Mouse (Mus musculus): ENCODE results near the gene Ccdc116. TPM values are rescaled to one million over a fixed set of nuclear protein-coding genes. Genes with fewer than 3 reads are reported as not detected.

Ccdc116 gene
- total and polyA plus RNA-seq, 2 experiments from 2014 or later: 0.05 TPM; not detected in 1

DNA sequence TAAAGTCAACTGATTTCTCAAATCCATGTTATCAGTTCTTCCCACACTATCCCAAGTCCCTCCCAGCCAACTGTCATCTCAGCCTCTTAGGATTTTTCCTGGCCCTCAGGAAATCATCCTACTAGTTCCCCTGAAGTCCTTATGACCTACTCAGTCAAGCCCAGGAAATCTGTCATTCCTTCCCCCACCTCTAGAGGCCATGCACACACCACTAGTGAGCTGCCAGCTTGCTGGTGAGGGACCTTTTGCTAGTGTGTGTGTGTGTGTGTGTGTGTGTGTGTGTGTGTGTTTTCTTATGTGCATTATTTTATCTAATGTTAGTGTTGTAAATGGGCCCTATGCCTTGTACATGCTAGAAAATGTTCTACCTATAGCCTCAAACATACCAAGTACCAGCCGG lies 19.7 kb downstream of the Ccdc116 start:
- Histone ChIP-seq H3K4me1 (ENCODE audit: control insufficient read depth, insufficient read depth) (peaks cover 20% of the 10 kb centered on the region; the same call in 1 of the 2 replicates), H3K9ac (replicated peaks; ENCODE audit: low read depth, low read length) (no peak overlapping the region), H3K4me3 (ENCODE audit: low read depth, low read length) (no peak overlapping the region), H3K27ac (ENCODE audit: low read depth) (no peak overlapping the region), H3K9me3 (replicated peaks; ENCODE audit: control insufficient read depth, low read length) (no peaks in the 10 kb centered on the region), H3K27me3 (ENCODE audit: control insufficient read depth, insufficient read depth, low read length) (no peaks in the 10 kb centered on the region), H3K36me3 (replicated peaks; ENCODE audit: control insufficient read depth, insufficient read depth, low read length) (no peaks in the 10 kb centered on the region), H3K4me2 (ENCODE audit: low read depth, low read length) (no peak overlapping the region)
- DNase-seq (ENCODE audit: low spot score) (no peak), ATAC-seq (ENCODE audit: insufficient read depth, low read depth) (no peak)
- WGBS: 96% methylated on average over 1 of the region's 1 CpGs
- peak; percentile 77 for TF ChIP-seq CTCF (IDR thresholded peaks at IDR 0.05; ENCODE audit: low read depth)
- no peak for TF ChIP-seq EP300 (IDR thresholded peaks at IDR 0.05; ENCODE audit: low read depth)

DNA sequence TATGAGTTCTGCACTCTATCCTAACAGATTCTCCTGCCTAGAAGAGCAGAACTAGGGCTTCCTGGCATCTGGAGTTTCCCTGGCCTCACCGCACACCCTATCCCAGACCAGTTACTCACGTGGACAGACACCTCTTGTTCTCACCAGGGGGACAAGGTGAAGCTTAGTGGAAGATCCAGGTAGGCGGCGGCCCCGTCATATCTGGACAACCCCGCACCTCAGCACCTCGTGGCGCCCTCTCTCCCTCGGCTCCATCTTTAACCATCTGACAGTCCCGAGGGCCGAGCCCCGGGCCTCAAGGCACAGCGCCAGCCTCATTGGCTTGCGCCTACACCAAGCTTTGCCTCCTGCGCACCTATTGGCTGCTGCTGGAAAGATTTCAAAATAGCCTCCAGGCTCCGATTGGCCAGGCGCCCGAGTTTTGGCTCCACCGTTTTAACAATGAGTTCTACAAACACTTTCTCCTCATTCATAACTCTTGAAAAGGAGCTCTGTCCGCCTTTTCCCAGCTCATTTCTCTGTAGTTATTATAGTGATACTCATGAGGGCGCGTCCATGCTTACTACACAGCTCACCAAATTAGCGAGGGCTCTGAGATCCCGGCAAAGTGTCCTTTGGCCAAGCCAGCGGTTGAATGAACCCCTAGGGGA lies 22.0 kb downstream of the Ccdc116 start, which contains the start of gene 2610318N02Rik:
Gene 2610318N02Rik (minus strand): TSS at position 297 of the 650 bp plus-strand sequence.
- peak within 1 kb of the TSS; percentile 41 for H3K4me3 ChIP-seq (ENCODE audit: low read depth, low read length)
- H3K4me1 ChIP-seq (ENCODE audit: control insufficient read depth, insufficient read depth): peaks cover 14% of the 10 kb centered on the region; the same call in 1 of the 2 replicates
- peak; percentile 88 for ATAC-seq (ENCODE audit: insufficient read depth, low read depth)
- no peaks in the 10 kb centered on the region for H3K27me3 ChIP-seq (ENCODE audit: control insufficient read depth, insufficient read depth, low read length)
- under 1% methylated on average over 25 of the region's 25 CpGs for WGBS
- no peak within 1 kb of the TSS for H3K27ac ChIP-seq (ENCODE audit: low read depth)
- DNase-seq (ENCODE audit: low spot score): peak; percentile 76
- no peak for TF ChIP-seq CTCF (IDR thresholded peaks at IDR 0.05; ENCODE audit: low read depth)
- no peak for TF ChIP-seq EP300 (IDR thresholded peaks at IDR 0.05; ENCODE audit: low read depth)
- H3K4me2 ChIP-seq (ENCODE audit: low read depth, low read length): peak within 1 kb of the TSS; percentile 65
- H3K9me3 ChIP-seq (replicated peaks; ENCODE audit: control insufficient read depth, low read length): no peaks in the 10 kb centered on the region
- H3K9ac ChIP-seq (replicated peaks; ENCODE audit: low read depth, low read length): peak within 1 kb of the TSS; percentile 44
- no peaks in the 10 kb centered on the region; the same call in 1 of the 2 replicates for H3K36me3 ChIP-seq (replicated peaks; ENCODE audit: control insufficient read depth, insufficient read depth, low read length)

DNA sequence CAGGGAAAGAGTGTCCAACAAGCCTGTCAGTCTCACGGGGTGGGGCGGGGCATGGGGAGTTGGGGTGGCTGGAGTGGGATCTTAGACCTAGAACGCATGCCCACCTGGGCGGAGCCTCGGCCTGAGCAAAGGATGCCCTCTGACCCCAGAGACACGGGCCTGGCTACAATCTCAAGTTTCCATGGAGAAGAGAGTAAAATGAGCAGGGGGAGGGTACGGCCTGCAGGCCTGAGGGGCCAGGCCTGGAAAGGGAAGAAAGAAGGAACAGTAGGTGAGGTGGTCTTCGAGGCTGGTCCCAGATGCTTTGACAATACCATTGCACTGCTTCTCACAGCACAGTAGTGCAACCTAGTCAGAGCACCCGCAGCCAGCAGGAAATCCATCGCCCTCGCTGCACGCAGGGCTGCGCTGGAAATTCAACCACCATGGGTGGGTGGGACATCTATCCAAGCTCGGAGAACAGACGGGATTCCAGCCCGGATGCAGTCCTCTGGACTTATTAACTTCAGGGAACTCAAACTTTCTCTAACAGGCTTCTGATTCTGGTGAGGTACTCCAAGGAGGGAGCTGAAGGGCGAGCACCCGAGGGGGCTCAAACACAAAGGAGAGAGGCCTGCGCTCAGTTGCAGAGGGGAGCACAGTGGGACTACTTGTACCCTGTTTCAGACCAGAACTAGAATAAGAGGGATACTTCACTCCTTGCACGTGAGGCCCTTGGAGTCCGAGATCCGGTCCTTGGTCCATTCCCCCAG lies 22.7 kb downstream of the Ccdc116 start:
- Histone ChIP-seq H3K27me3 (ENCODE audit: control insufficient read depth, insufficient read depth, low read length) (no peaks in the 10 kb centered on the region), H3K9me3 (replicated peaks; ENCODE audit: control insufficient read depth, low read length) (no peaks in the 10 kb centered on the region), H3K4me3 (ENCODE audit: low read depth, low read length) (peak overlapping the region; percentile 41), H3K36me3 (replicated peaks; ENCODE audit: control insufficient read depth, insufficient read depth, low read length) (no peaks in the 10 kb centered on the region; the same call in 1 of the 2 replicates), H3K4me2 (ENCODE audit: low read depth, low read length) (peak overlapping the region; percentile 65), H3K9ac (replicated peaks; ENCODE audit: low read depth, low read length) (peak overlapping the region; percentile 44), H3K27ac (ENCODE audit: low read depth) (no peak overlapping the region), H3K4me1 (ENCODE audit: control insufficient read depth, insufficient read depth) (peaks cover 14% of the 10 kb centered on the region; the same call in 1 of the 2 replicates)
- 8% methylated on average over 22 of the region's 22 CpGs for WGBS
- DNase-seq (ENCODE audit: low spot score) (peak; percentile 15), ATAC-seq (ENCODE audit: insufficient read depth, low read depth) (peak; percentile 2; the same call in 1 of the 2 replicates)
- TF ChIP-seq CTCF (IDR thresholded peaks at IDR 0.05; ENCODE audit: low read depth) (no peak), EP300 (IDR thresholded peaks at IDR 0.05; ENCODE audit: low read depth) (no peak)

DNA sequence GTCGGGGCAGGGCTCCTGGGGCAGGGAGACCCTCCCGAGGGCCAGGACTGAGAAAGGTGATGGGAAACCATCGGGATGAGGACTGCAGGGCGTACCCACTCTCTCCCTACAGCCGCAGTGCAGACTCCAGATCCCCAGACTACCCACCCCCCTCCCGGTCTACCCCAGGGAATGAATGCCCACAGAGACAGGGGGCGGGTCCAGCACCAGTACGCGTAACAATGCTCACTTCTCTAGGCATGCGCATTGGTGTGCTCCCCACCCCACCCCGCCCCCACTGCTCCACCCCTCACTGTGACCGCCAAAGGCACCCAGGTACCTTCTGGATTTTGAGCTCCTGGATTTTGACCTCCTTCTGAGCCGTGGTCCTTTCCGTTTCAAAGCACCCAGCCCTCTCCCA lies 25.5 kb downstream of the Ccdc116 start:
- H3K4me3 ChIP-seq (ENCODE audit: low read depth, low read length): no peak overlapping the region

DNA sequence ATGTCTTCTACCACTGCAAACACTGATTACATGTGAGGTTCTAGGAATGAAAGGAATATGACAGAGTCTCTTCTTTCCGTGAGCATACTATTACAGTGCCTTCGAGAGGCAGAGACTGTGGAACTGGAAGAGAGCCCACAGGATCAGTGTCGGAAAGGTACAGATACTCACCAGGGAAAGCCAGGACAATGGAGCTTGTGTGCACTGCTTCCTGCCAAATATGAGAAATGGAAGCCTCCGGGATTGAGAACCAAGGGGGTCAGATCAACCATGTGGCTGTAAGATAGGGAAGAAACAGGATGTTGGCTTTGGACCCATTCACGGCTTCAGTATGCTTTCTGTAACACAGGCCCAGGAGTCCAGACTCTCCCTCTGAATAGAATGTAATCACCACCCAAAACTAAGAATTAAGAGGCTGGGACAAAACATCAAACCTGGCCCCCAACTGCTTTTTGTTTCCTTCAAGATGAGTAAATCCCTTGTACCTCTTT lies 29.7 kb downstream of the Ccdc116 start:
- peak; percentile 41 for DNase-seq (ENCODE audit: low spot score)
- no peaks in the 10 kb centered on the region for H3K4me1 ChIP-seq (ENCODE audit: control insufficient read depth, insufficient read depth)
- peak overlapping the region; percentile 56 for H3K27ac ChIP-seq (ENCODE audit: low read depth)
- no peak overlapping the region for H3K9ac ChIP-seq (replicated peaks; ENCODE audit: low read depth, low read length)
- no peak for TF ChIP-seq CTCF (IDR thresholded peaks at IDR 0.05; ENCODE audit: low read depth)
- no peak for TF ChIP-seq EP300 (IDR thresholded peaks at IDR 0.05; ENCODE audit: low read depth)
- no peaks in the 10 kb centered on the region; the same call in 1 of the 2 replicates for H3K36me3 ChIP-seq (replicated peaks; ENCODE audit: control insufficient read depth, insufficient read depth, low read length)
- ATAC-seq (ENCODE audit: insufficient read depth, low read depth): peak; percentile 70; the same call in 1 of the 2 replicates
- H3K4me3 ChIP-seq (ENCODE audit: low read depth, low read length): no peak overlapping the region
- no peaks in the 10 kb centered on the region for H3K27me3 ChIP-seq (ENCODE audit: control insufficient read depth, insufficient read depth, low read length)
- H3K9me3 ChIP-seq (replicated peaks; ENCODE audit: control insufficient read depth, low read length): no peaks in the 10 kb centered on the region
- 67% methylated on average over 5 of the region's 5 CpGs for WGBS
- no peak overlapping the region for H3K4me2 ChIP-seq (ENCODE audit: low read depth, low read length)

More for the DNA sequence above, 25.5 kb downstream of the Ccdc116 start:
- H3K27ac ChIP-seq (ENCODE audit: low read depth): no peak overlapping the region
- WGBS: 81% methylated on average over 14 of the region's 14 CpGs
- no peak for DNase-seq (ENCODE audit: low spot score)
- H3K36me3 ChIP-seq (replicated peaks; ENCODE audit: control insufficient read depth, insufficient read depth, low read length): no peaks in the 10 kb centered on the region; the same call in 1 of the 2 replicates
- H3K4me2 ChIP-seq (ENCODE audit: low read depth, low read length): no peak overlapping the region
- H3K9ac ChIP-seq (replicated peaks; ENCODE audit: low read depth, low read length): no peak overlapping the region
- no peaks in the 10 kb centered on the region for H3K9me3 ChIP-seq (replicated peaks; ENCODE audit: control insufficient read depth, low read length)
- H3K27me3 ChIP-seq (ENCODE audit: control insufficient read depth, insufficient read depth, low read length): no peaks in the 10 kb centered on the region
- peaks cover 14% of the 10 kb centered on the region; the same call in 1 of the 2 replicates for H3K4me1 ChIP-seq (ENCODE audit: control insufficient read depth, insufficient read depth)
- TF ChIP-seq EP300 (IDR thresholded peaks at IDR 0.05; ENCODE audit: low read depth) (no peak), CTCF (IDR thresholded peaks at IDR 0.05; ENCODE audit: low read depth) (no peak)
- ATAC-seq (ENCODE audit: insufficient read depth, low read depth): no peak
